Mouse (Mus musculus): ENCODE data around the gene Mfsd6.

GRCm38 (mm10) chr1:52639090-52639489, 88.2 kb downstream of the Mfsd6 start:
- TF ChIP-seq MAX (IDR thresholded peaks at IDR 0.05; ENCODE audit: low read length) (no peak), EP300 (IDR thresholded peaks at IDR 0.05; ENCODE audit: low read length) (peak; percentile 52; the same call in 1 of the 2 replicates), RCOR1 (conservative IDR thresholded peaks at IDR 0.05; ENCODE audit: low read depth, low read length) (no peak), POLR2AphosphoS2 (IDR thresholded peaks at IDR 0.05; ENCODE audit: low read depth, low read length) (no peak), KAT2A (IDR thresholded peaks at IDR 0.05; ENCODE audit: insufficient replicate concordance, low read length) (no peak), ETS1 (conservative IDR thresholded peaks at IDR 0.05; ENCODE audit: low read depth, low read length) (peak; percentile 80), JUND (conservative IDR thresholded peaks at IDR 0.05; ENCODE audit: low read depth, low read length) (peak; percentile 59; the same call in 1 of the 2 replicates), CTCF (conservative IDR thresholded peaks at IDR 0.05 in 1 of 2, IDR thresholded peaks at IDR 0.05 in 1 of 2; ENCODE audit: low read depth in 2 of 2, low read length in 2 of 2) (no peak), MAZ (IDR thresholded peaks at IDR 0.05; ENCODE audit: low read depth, low read length) (no peak), USF1 (IDR thresholded peaks at IDR 0.05; ENCODE audit: low read depth, low read length) (no peak), CHD2 (IDR thresholded peaks at IDR 0.05; ENCODE audit: low read length) (no peak), ZMIZ1 (IDR thresholded peaks at IDR 0.05; ENCODE audit: low read depth, low read length) (no peak)
